Mouse (Mus musculus): ENCODE data around the gene Rab17.

GRCm38 (mm10) chr1:90933001-90933400 lies 36.5 kb downstream of the Rab17 start:
- TF ChIP-seq POLR2A (IDR thresholded peaks at IDR 0.05; ENCODE audit: borderline replicate concordance, low read depth, low read length) (no peak), CTCF (IDR thresholded peaks at IDR 0.05; ENCODE audit: low read depth, low read length) (no peak)
